Mouse (Mus musculus): ENCODE results near the gene Ucp3.

- TF ChIP-seq CTCF (IDR thresholded peaks at IDR 0.05; ENCODE audit: low read depth, low read length) = no peak
- no peak for TF ChIP-seq TAL1 (conservative IDR thresholded peaks at IDR 0.05; ENCODE audit: low read depth, low read length)
- no peak for TF ChIP-seq GATA1 (IDR thresholded peaks at IDR 0.05; ENCODE audit: borderline replicate concordance, low read length)
- no peak for TF ChIP-seq GATA2 (IDR thresholded peaks at IDR 0.05; ENCODE audit: borderline replicate concordance, low read depth, low read length)
These were observed 27.6 kb downstream of the Ucp3 start for GRCm38 (mm10) chr7:100500276-100500977.
